Mouse (Mus musculus) neural tube, embryonic 11.5 days (tissue): ENCODE measurements around the gene Fubp1. TPM values are rescaled to one million over a fixed set of nuclear protein-coding genes. Genes with fewer than 3 reads are reported as not detected.
"Not testable (repeated sequence)": the region's sequence is repeated elsewhere in the genome, so short reads cannot be mapped to it uniquely, and the experiment has no call there.

Experiments used
- ATAC-seq: fragments of 200-750 bp; cut with Nextera tagmentation; 2 replicates; pipeline ENCODE4 v1.8.0; 2017; ENCODE audit warnings: moderate number of reproducible peaks, mild to moderate bottlenecking, moderate TSS enrichment, moderate library complexity; ENCODE audit not compliant: insufficient read depth, low FRiP score, low TSS enrichment
- DNase-seq: peaks from one replicate; pipeline ENCODE4 v3.0.0-alpha.2; 2015; ENCODE audit warnings: low spot score
- H3K27ac ChIP-seq: fragments of 300-500 bp; sonication (generic); 2 replicates; pipeline ENCODE4 v1.5.1; 2014; ENCODE audit warnings: low read depth, mild to moderate bottlenecking, low read length
- H3K27me3 ChIP-seq: fragments of 300-500 bp; sonication (generic); 2 replicates; pipeline ENCODE4 v1.6.1; 2014; ENCODE audit warnings: mild to moderate bottlenecking, low read length, mixed read lengths; ENCODE audit not compliant: control insufficient read depth, insufficient read depth
- H3K36me3 ChIP-seq: fragments of 300-500 bp; sonication (generic); 2 replicates; pipeline ENCODE4 v1.6.1; 2014; ENCODE audit warnings: mild to moderate bottlenecking, low read length, moderate library complexity, mixed read lengths; ENCODE audit not compliant: control insufficient read depth, insufficient read depth
- H3K4me1 ChIP-seq: fragments of 300-500 bp; sonication (generic); 2 replicates; pipeline ENCODE4 v1.6.1; 2014; ENCODE audit warnings: low read length, mixed read lengths; ENCODE audit not compliant: control insufficient read depth, insufficient read depth
- H3K4me2 ChIP-seq: fragments of 300-500 bp; sonication (generic); 2 replicates; pipeline ENCODE4 v1.6.1; 2014; ENCODE audit warnings: low read depth, mild to moderate bottlenecking, moderate library complexity
- H3K4me3 ChIP-seq: fragments of 300-500 bp; sonication (generic); 2 replicates; pipeline ENCODE4 v1.5.1; 2014; ENCODE audit warnings: low read depth, low read length
- H3K9ac ChIP-seq: fragments of 300-500 bp; sonication (generic); 2 replicates; pipeline ENCODE4 v1.6.1; 2014; ENCODE audit warnings: mild to moderate bottlenecking, low read length
- H3K9me3 ChIP-seq: fragments of 300-500 bp; sonication (generic); 2 replicates; pipeline ENCODE4 v1.6.1; 2016; ENCODE audit warnings: low read length; ENCODE audit not compliant: control insufficient read depth
- WGBS: fragments of 180-500 bp; shearing (Covaris S2); extraction: QIAGEN DNeasy Blood & Tissue Kit; methylation state at CpG from one replicate; pipeline ENCODE4 v1.1.7; 2014; 5-methylcytosine and 5-hydroxymethylcytosine counted together
- polyA plus RNA-seq: library from polyadenylated mRNA; unstranded; fragments of >200 nt; fragmentation: Nextera tagmentation; extraction: Ambion mirVana; gene quantifications from 2 replicates; pipeline ENCODE4 v1.2.1, GENCODE M21; 2014

Fubp1 gene
- polyA plus RNA-seq, 1 experiment from 2014 or later: 403 TPM

- ATAC-seq (no peak), DNase-seq (no peak)
- H3K9ac ChIP-seq: no peak overlapping the region
- WGBS: 84% methylated on average over 4 of the region's 4 CpGs
- no peak overlapping the region for H3K4me2 ChIP-seq
- no peaks in the 10 kb centered on the region for H3K27me3 ChIP-seq
- H3K36me3 ChIP-seq: no peaks in the 10 kb centered on the region; the same call in 1 of the 2 replicates
- H3K9me3 ChIP-seq: no peaks in the 10 kb centered on the region
- H3K4me1 ChIP-seq: peaks cover 2% of the 10 kb centered on the region; the same call in 1 of the 2 replicates
- H3K27ac ChIP-seq: no peak overlapping the region
- no peak overlapping the region for H3K4me3 ChIP-seq
Observed at GRCm38 (mm10) chr3:152189306-152189705, 20.9 kb upstream of the Fubp1 start.

- WGBS: 83% methylated on average over 9 of the region's 9 CpGs
- Histone ChIP-seq H3K4me2 (0 out of 2 replicates have a peak overlapping the region, but pooled peaks have one; percentile 6), H3K9ac (no peak overlapping the region), H3K36me3 (no peaks in the 10 kb centered on the region; the same call in 1 of the 2 replicates), H3K27ac (no peak overlapping the region), H3K4me3 (no peak overlapping the region), H3K27me3 (no peaks in the 10 kb centered on the region), H3K4me1 (peaks cover 2% of the 10 kb centered on the region; the same call in 1 of the 2 replicates), H3K9me3 (no peaks in the 10 kb centered on the region)
- ATAC-seq (no peak), DNase-seq (no peak)
Observed at GRCm38 (mm10) chr3:152190679-152191477, 19.3 kb upstream of the Fubp1 start.

GRCm38 (mm10) chr3:152191791-152192237 is 18.4 kb upstream of the Fubp1 start:
- Histone ChIP-seq H3K4me2 (peak overlapping the region; percentile 36), H3K9me3 (no peaks in the 10 kb centered on the region), H3K27me3 (no peaks in the 10 kb centered on the region), H3K4me3 (peak overlapping the region; percentile 17), H3K4me1 (peaks cover 2% of the 10 kb centered on the region; the same call in 1 of the 2 replicates), H3K9ac (peak overlapping the region; percentile 3; the same call in 1 of the 2 replicates), H3K27ac (no peak overlapping the region), H3K36me3 (no peaks in the 10 kb centered on the region; the same call in 1 of the 2 replicates)
- 33% methylated on average over 6 of the region's 6 CpGs for WGBS
- DNase-seq (peak; percentile 27), ATAC-seq (no peak; the same call in 1 of the 2 replicates)

DNA sequence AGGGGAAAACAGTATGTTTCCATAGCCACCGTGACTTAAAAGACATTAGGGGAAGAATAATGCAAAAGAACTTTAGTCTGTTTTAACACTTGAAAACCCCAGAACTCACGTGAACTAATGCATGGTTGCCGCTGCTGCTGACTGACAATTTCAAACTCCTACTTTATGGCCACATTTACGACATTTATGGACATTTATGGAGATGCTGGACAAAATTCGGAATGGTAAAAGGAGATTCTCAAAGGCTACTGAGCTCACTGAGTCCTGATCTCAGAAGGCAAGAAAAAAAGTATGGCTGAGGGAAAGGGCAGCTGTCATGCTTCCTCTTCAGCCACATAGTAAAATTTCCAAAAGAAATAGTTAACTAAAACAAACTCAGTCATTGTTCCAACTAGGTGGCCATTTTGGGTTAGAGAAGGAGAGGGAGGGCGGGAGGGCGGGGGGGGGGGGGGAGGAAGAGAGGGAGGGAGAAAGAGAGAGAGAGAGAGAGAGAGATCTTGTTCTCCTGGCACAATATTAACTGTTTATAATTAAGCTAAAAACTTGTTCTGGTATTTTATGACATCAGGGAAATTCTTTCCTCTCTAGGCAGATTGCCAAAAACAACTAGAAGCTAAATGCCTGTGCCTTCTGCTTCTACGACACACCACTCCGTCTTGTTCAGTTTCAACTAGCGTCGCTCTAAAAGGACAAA is 17.8 kb upstream of the Fubp1 start:
- Histone ChIP-seq H3K9ac (0 out of 2 replicates have a peak overlapping the region, but pooled peaks have one; percentile 3), H3K4me2 (peak overlapping the region; percentile 36)
- 45% methylated on average over 9 of the region's 11 CpGs for WGBS

DNA sequence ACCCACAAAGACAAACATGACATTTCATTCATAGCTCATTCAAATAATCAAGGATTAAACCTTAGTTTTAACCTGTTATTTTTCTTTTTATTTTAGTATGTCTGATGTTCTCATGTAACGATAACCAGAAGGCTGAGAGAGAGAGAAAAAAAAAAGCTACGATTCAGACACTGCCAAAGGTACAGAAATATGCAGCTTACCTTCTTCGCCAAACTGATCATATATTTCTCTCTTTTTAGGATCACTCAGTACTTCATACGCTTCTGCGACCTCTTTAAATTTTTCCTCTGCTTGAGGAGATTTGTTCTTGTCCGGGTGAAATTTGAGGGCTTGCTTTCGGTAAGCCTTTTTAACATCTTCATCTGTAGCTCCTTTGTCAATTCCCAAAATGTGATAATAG is 17.0 kb upstream of the Fubp1 start:
- H3K27ac ChIP-seq: no peak overlapping the region
- no peaks in the 10 kb centered on the region for H3K9me3 ChIP-seq
- DNase-seq (no peak), ATAC-seq (no peak)
- 22% methylated on average over 7 of the region's 7 CpGs for WGBS
- no peaks in the 10 kb centered on the region for H3K36me3 ChIP-seq
- H3K4me2 ChIP-seq: peak overlapping the region; percentile 51
- H3K4me3 ChIP-seq: peak overlapping the region; percentile 35
- no peaks in the 10 kb centered on the region for H3K27me3 ChIP-seq
- H3K4me1 ChIP-seq: peaks cover 2% of the 10 kb centered on the region; the same call in 1 of the 2 replicates
- H3K9ac ChIP-seq: peak overlapping the region; percentile 5

More for the DNA sequence above, 17.8 kb upstream of the Fubp1 start:
- no peaks in the 10 kb centered on the region for H3K27me3 ChIP-seq
- peak overlapping the region; percentile 17 for H3K4me3 ChIP-seq
- peaks cover 2% of the 10 kb centered on the region; the same call in 1 of the 2 replicates for H3K4me1 ChIP-seq
- H3K36me3 ChIP-seq: no peaks in the 10 kb centered on the region
- ATAC-seq (no peak), DNase-seq (no peak)
- H3K9me3 ChIP-seq: no peaks in the 10 kb centered on the region
- H3K27ac ChIP-seq: no peak overlapping the region

GRCm38 (mm10) chr3:152193635-152194097 is 16.6 kb upstream of the Fubp1 start:
- Histone ChIP-seq H3K27ac (no peak overlapping the region), H3K9ac (peak overlapping the region; percentile 5), H3K4me2 (peak overlapping the region; percentile 51), H3K9me3 (no peaks in the 10 kb centered on the region), H3K4me3 (peak overlapping the region; percentile 35), H3K36me3 (no peaks in the 10 kb centered on the region), H3K4me1 (peaks cover 2% of the 10 kb centered on the region; the same call in 1 of the 2 replicates), H3K27me3 (no peaks in the 10 kb centered on the region)
- DNase-seq: peak; percentile 79
- WGBS: 2% methylated on average over 17 of the region's 17 CpGs
- ATAC-seq: peak; percentile 96

GRCm38 (mm10) chr3:152197246-152197645 is 13.0 kb upstream of the Fubp1 start:
- H3K4me2 ChIP-seq, H3K9me3 ChIP-seq, H3K27me3 ChIP-seq, H3K4me1 ChIP-seq, H3K9ac ChIP-seq, H3K27ac ChIP-seq, ATAC-seq, DNase-seq, H3K36me3 ChIP-seq, H3K4me3 ChIP-seq: not testable (repeated sequence)
- WGBS: 40% methylated on average over 2 of the region's 2 CpGs

DNA sequence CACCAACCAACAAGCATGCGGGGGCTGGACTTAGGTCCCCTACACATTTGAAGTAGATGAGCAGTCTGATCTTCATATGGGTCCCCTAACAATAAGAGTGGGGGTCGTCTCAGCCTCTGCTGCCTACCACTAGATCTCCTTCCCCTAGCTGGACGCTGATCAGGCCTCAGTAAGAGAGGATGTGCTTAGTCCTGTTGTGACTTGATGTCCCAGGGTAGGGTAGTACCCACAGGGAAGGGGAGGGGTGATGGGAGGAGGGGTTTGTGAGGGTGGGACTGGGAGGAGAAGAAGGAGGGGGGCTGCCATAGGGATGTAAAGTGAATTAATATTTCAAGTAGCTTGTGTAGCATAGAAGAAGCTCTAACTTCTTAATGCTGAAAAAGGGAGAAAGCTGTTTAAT is 11.1 kb upstream of the Fubp1 start:
- no peaks in the 10 kb centered on the region for H3K27me3 ChIP-seq
- WGBS: 67% methylated on average over 3 of the region's 3 CpGs
- H3K36me3 ChIP-seq: no peaks in the 10 kb centered on the region
- H3K4me3 ChIP-seq: no peak overlapping the region
- DNase-seq (no peak), ATAC-seq (no peak)
- no peaks in the 10 kb centered on the region for H3K4me1 ChIP-seq
- H3K9ac ChIP-seq: no peak overlapping the region
- no peak overlapping the region for H3K27ac ChIP-seq
- H3K9me3 ChIP-seq: no peaks in the 10 kb centered on the region
- H3K4me2 ChIP-seq: no peak overlapping the region
